Mouse (Mus musculus): Measurements from ENCODE around the gene Rtn1. TPM values are rescaled to one million over a fixed set of nuclear protein-coding genes. Genes with fewer than 3 reads are reported as not detected.

Gene Rtn1
- total RNA-seq, 2 experiments from 2014 or later, result 2.8 to 4.6 TPM

DNA sequence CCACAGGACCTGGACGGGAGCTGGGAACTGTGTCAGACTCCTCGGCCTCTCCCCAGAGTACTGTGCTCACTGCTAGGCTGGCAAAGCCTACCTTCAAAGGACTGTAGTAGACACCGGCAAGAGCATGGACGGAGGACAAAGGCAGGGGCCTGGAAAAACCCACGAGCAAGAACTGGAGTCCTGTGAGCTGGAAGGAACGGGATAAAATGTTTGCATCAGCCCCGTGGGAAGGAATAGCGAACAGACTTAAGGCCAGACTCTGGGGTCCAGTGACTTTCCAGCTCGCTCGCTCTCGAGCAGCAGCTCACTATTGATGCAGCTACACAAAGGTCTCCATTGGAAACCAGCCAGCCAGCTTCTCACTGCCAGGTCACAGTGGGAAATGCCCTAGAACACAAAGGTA lies 34.0 kb downstream of the Rtn1 start:
- DNase-seq, result no peak

GRCm38 (mm10) chr12:72373916-72374615 lies 34.8 kb downstream of the Rtn1 start:
- no peak for DNase-seq

- no peak for DNase-seq
These were observed 38.8 kb downstream of the Rtn1 start for GRCm38 (mm10) chr12:72370081-72370480.

DNA sequence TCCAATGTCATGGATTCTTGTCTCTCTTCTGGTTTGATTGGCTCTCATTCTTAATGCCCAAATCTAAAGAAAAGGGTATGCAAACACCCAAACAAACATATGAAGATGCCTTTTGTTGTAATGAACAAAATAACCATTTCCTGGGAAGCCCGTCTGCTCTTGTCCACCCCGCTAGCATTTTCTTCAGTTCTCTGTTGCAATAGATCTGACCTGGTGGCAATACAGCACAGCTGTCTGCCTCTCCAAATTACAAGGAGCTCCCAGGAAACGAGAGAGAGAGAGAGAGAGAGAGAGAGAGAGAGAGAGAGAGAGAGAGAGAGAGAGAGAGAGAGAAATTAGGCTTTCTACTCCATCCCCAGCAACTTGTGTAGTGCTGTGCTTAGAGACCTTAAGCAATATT lies 42.1 kb downstream of the Rtn1 start:
- no peak for DNase-seq

GRCm38 (mm10) chr12:72366104-72366437 lies 42.8 kb downstream of the Rtn1 start:
- DNase-seq, result no peak

GRCm38 (mm10) chr12:72365231-72366103 lies 43.4 kb downstream of the Rtn1 start:
- no peak for DNase-seq

GRCm38 (mm10) chr12:72364543-72364942 lies 44.3 kb downstream of the Rtn1 start:
- no peak for DNase-seq

GRCm38 (mm10) chr12:72361701-72362354 lies 47.0 kb downstream of the Rtn1 start:
- DNase-seq, result peak in 1 of 2 experiments; percentile 17

DNA sequence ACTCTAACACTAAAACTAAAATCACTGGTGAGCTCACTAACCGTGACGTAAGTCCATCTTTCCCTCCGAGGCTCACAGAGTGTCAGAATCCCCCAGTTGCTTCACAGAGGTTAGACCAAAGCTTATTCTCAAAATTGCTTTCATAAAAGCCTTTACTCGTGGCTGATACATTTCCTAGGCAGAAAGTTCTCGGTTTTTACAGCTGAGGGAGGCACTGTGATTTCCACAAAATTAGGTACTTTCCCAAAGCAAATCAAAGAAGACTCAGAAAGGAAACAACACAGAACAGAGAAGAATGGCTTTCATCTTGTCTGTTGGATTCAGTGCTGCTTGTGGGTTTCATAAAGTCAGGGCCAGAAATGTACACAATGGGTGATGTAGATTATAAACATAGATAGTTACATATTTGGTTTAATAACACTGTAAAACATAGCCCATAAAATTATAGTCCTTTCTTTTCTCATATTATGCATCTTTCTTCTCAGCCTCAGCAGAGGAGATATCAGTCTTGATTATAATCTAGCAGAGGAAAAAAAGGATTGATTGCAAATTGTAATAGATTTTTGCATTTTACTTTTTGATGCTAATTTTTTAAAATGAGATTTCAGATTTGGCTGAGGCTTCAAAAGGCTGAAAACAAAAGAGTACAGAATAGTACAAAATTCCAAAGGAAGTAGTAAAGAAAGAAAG lies 47.8 kb downstream of the Rtn1 start:
- DNase-seq, result no peak

DNA sequence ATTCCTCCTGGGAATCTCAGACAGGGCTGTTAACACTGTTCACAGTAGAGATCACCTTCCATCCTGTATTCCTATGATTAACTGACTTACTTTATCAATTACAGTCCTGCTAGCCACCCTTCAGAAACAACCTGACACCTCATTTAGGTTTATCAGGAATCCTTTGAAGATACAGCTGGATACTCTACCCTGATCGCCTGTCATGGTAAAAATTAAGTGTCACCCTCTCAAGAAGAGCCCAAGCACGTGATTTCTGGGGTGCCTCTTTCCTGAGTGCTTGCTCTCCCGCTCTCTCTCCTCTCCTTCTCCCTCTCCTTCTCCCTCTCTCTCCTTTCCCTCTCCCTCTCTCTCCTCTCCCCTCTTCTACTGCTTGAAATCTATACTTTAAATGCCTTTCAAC lies 49.0 kb downstream of the Rtn1 start:
- no peak for DNase-seq

DNA sequence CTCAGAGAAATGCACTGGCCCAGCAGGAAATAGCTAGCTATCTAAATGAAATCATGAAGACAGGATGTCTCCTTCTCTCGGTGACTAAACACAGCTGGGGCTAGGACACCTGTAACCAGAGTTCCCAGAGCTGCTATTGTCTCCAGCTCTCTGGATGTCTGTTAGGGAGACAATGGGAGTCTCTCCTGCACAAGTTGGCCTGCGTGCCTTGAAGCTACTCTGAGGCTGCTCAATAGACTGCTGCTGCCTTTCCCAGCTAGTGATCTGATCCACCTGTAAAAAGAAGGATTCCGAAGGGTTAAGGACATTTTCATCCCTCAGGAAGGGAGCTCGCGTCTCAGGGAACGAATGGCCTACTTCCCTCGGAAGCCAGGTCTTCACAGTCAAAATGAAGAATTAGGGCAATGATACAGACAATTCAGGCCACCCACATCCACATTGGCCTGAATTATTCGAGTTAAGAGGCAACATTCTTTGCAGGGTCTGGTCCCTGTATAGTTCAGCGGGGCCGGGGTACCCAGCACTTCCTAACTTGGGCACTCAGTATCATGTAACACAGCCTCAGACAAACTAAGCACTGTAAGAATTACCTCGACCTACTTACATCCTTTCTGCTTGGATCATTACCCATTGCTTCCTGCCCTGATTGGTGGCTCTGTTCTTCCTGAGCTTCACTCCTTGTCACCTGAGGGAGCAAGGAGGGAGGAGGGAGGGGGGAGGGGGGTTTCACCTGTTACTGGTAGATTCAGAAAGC lies 51.0 kb downstream of the Rtn1 start:
- no peak for DNase-seq

DNA sequence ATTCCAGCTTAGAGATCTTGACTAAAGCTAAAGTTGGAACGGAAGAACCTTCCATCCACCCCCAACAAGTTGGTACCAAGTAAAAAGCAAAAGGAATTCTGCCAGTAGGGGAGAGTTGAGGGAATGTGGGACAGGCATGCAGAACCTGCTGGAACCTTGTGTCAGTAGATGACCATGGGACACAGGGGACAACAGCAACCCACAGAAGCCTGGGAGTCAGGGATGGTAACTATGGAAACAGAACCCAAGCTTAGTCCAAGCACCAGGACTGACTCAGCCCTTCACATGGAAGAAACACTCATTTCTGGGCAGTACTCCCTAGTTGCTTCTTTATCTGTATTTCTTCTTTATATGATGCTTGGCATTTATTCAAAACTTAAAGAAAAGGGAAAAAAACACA lies 54.6 kb downstream of the Rtn1 start:
- no peak for DNase-seq

DNA sequence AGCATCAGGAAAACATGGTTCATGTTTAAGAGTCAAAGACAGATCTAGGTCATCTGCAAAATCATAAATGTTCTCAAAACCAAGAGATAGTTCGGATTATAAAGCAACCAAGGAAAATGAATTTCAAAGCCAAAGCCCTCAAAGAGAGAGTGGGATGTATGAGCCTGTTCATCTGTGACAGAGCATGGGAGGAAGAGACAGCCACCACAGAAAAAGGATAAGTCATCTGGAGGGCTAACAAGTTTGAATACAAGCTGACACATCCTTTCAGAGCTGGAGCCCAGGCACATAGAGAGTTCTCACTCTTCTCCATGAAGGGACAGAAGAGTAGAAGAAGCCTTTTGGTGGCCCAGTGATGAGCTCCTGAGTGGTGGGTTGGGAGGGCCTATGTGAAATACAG lies 55.3 kb downstream of the Rtn1 start:
- no peak for DNase-seq

GRCm38 (mm10) chr12:72348508-72348907 lies 60.3 kb downstream of the Rtn1 start:
- DNase-seq, result no peak

DNA sequence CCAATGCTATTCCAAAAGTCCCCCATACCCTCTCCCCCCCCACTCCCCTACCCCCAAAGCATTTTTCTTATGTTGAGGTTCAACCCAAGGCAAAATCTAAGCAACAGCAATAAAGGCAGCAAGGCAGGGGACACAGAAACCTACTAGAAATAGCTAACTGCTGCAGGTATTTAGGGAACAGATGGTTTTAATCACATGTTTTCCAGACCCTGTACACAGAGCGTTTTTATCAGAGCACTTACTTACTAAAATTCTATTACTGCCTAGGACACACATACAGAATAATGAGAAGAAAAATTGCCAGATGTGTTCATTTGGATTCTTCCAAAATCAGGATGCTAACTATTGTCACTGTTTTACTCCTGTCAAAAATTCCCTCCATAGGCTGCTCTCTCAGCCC lies 61.7 kb downstream of the Rtn1 start:
- DNase-seq, result no peak

DNA sequence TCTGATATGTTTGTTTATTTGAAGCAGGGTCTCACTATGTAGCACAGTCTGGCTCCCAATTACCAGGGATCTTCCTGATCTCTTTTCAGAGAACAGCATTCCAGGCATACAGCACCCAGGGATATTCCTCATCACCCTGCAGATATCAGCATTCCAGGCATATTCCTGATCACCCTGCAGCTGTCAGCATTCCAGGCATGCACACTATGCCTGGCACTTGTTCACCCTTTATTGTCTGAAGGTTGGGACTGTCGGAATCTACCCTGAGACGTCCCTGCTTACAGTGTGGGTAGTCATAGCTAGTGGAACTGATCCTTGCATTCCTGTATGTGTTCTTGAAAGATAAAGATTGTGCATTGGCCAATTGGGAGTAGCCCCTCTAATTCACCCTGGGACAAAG lies 65.2 kb downstream of the Rtn1 start:
- DNase-seq, result no peak

- DNase-seq, result no peak
These were observed 72.8 kb downstream of the Rtn1 start for GRCm38 (mm10) chr12:72336009-72336408.

DNA sequence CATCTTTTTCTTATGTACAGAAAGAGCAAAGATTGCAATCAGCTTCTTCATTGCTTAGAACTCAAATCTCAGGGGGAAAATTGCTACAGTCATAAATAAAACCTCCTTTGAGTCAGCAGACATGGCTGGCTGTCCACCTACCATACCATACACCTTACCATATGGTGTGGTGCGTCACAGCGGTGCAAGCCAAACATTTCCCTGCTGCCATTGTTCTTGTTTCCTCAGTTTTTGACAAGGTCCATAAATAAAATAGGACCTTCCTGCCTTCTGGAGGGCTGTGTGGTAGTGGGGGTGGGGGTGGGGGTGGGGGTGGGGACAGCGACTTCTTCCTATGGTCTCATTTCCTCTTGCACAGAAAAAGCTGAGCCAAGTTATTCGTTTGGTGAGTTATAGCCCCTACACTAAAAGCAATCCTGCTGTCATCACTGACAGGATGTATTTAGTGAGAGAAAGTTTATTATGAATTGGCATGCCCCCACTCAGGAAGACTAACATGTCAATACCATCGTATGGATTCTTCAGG lies 76.3 kb downstream of the Rtn1 start:
- no peak for DNase-seq

DNA sequence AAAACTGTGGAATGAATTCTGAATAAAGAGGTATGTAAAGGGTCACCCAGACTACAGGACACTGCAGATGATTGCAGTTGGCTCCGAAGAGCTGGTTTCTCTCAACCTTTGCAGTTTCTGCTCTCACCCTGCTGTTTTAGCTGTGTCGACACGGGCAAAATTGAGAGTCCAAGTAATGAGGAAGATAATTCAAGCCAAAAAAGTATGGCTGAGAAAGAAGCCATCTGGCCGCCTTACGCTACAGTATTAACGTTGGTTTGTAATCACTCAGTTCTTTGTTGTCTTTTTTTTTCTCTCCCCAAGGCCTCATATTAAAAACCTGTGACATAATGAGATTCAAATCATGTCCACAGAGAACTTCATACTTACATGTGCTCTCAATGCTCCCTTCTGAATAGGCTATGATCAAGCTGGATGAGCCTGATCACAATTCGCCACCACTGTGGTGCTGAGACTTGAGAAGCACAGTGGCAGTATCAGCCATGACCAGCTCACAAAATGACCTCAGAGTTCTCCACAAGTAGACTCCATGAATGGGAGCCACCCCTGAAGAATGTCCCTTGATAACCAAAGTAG lies 76.9 kb downstream of the Rtn1 start:
- DNase-seq, result no peak

- DNase-seq, result no peak
These were observed 82.8 kb downstream of the Rtn1 start for GRCm38 (mm10) chr12:72326087-72326486.

DNA sequence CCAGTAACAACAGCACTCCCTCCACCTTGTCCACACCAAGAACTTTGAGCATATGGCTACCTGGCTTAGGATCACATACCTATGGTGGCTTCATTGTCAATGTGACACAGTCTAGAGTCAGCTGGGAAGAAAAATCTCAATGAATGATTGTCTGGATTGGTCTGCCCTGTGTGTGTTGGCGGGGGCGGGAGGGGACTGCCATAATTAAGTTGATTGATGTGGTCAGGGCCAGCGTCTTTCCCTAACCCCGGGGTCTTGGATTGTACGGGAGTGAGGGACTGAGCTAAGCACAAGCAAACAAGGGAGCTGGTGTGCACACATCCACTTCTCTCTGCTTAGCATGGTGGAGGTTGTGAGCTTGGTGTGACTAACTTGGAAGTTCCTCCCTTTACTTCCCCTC lies 83.8 kb downstream of the Rtn1 start:
- DNase-seq, result no peak
